Mouse (Mus musculus) C2C12 (cell line): ENCODE results near the gene Slc22a20.

ENCODE experiments used
- CTCF ChIP-seq: IDR thresholded peaks from one replicate; pipeline ENCODE4 v1.5.1; 2011; ENCODE audit not compliant: control insufficient read depth, insufficient read depth, insufficient read length
- MAX ChIP-seq: IDR thresholded peaks from one replicate; pipeline ENCODE4 v1.6.1; 2011; ENCODE audit warnings: mild to moderate bottlenecking, control low read depth
- MYOD1 ChIP-seq: IDR thresholded peaks from one replicate; pipeline ENCODE4 v1.6.1; 2011; ENCODE audit warnings: low read depth; ENCODE audit not compliant: control insufficient read depth, insufficient read length
- MYOG ChIP-seq: IDR thresholded peaks from one replicate; pipeline ENCODE4 v1.6.1; 2011; ENCODE audit not compliant: control insufficient read depth, insufficient read length; ENCODE audit errors: extremely low read depth
- USF1 ChIP-seq: IDR thresholded peaks from one replicate; pipeline ENCODE4 v1.6.1; 2011; ENCODE audit warnings: low read depth, mild to moderate bottlenecking, control low read depth, moderate library complexity

DNA sequence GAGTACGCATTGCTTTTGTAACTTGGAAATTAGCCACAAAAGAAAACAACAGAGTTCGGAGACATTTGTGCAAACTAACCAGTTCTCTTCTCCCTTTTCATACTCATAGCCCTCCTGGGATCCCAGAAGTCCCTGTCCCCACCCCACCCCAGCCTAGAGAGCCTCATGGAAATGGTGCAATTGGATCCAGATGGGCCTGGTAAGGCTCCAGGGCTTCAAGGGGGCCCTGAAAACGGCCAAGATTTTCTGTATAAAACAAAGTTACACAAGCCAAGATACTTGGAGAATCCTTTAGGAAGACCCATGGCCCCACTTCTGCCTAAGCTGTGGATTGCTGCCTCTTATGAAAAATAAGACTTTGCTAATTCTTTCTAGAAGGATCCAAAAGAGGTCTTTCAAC lies 8.2 kb downstream of the Slc22a20 start:
- TF ChIP-seq CTCF (no peak), MAX (no peak), USF1 (no peak), MYOG (no peak), MYOD1 (no peak)
